Mouse (Mus musculus) frontal cortex, adult 2 months (tissue): ENCODE results near the gene Ccdc6. TPM values are rescaled to one million over a fixed set of nuclear protein-coding genes. Genes with fewer than 3 reads are reported as not detected.

Experiments
- DNase-seq, 2 experiments: peaks; one replicate each; pipeline ENCODE4 v3.0.0; 2022; ENCODE audit warnings: low spot score in 1 of 2; ENCODE audit errors: extremely low spot score in 1 of 2
- polyA plus RNA-seq: library from polyadenylated mRNA; depleted of rRNA; stranded (reverse); fragments of >200 nt; gene quantifications from 2 replicates; pipeline ENCODE4 v1.2.3, GENCODE M21; 2012

Ccdc6 gene
- polyA plus RNA-seq, 1 experiment, result 23.7 TPM

- DNase-seq, result no peak
Observed at GRCm38 (mm10) chr10:70160811-70161210, 63.9 kb downstream of the Ccdc6 start.

- no peak for DNase-seq
Observed at GRCm38 (mm10) chr10:70161504-70161903, 64.6 kb downstream of the Ccdc6 start.

GRCm38 (mm10) chr10:70163681-70164080 is 66.8 kb downstream of the Ccdc6 start:
- no peak for DNase-seq

GRCm38 (mm10) chr10:70165877-70166276 is 69.0 kb downstream of the Ccdc6 start:
- DNase-seq, result peak in 1 of 2 experiments; percentile 70

GRCm38 (mm10) chr10:70166427-70166826 is 69.5 kb downstream of the Ccdc6 start:
- DNase-seq, result no peak

- DNase-seq, result no peak
Observed at GRCm38 (mm10) chr10:70167625-70168024, 70.7 kb downstream of the Ccdc6 start.

GRCm38 (mm10) chr10:70168396-70168795 is 71.5 kb downstream of the Ccdc6 start:
- no peak for DNase-seq

- peak; percentile 46 to 67 for DNase-seq
Observed at GRCm38 (mm10) chr10:70169044-70169443, 72.1 kb downstream of the Ccdc6 start.

GRCm38 (mm10) chr10:70173314-70173713 is 76.4 kb downstream of the Ccdc6 start:
- DNase-seq, result peak in 1 of 2 experiments; percentile 76

GRCm38 (mm10) chr10:70174494-70175190 is 77.7 kb downstream of the Ccdc6 start:
- no peak for DNase-seq

GRCm38 (mm10) chr10:70180727-70181126 is 83.8 kb downstream of the Ccdc6 start:
- DNase-seq, result no peak

- DNase-seq, result no peak
Observed at GRCm38 (mm10) chr10:70181279-70181972, 84.5 kb downstream of the Ccdc6 start.

GRCm38 (mm10) chr10:70183210-70184080 is 86.5 kb downstream of the Ccdc6 start:
- DNase-seq, result no peak

- DNase-seq, result peak in 1 of 2 experiments; percentile 67
Observed at GRCm38 (mm10) chr10:70186136-70186535, 89.2 kb downstream of the Ccdc6 start.

- no peak for DNase-seq
Observed at GRCm38 (mm10) chr10:70186586-70186985, 89.7 kb downstream of the Ccdc6 start.

GRCm38 (mm10) chr10:70189864-70190263 is 92.9 kb downstream of the Ccdc6 start:
- DNase-seq, result no peak

- no peak for DNase-seq
Observed at GRCm38 (mm10) chr10:70194283-70194682, 97.4 kb downstream of the Ccdc6 start.

- DNase-seq, result no peak
Observed at GRCm38 (mm10) chr10:70195279-70195678, 98.4 kb downstream of the Ccdc6 start.

- DNase-seq, result no peak
Observed at GRCm38 (mm10) chr10:70195786-70196185, 98.9 kb downstream of the Ccdc6 start.

GRCm38 (mm10) chr10:70196666-70197065 is 99.7 kb downstream of the Ccdc6 start:
- DNase-seq, result no peak

GRCm38 (mm10) chr10:70197601-70198000 is 100.7 kb downstream of the Ccdc6 start:
- DNase-seq, result no peak
